Mouse (Mus musculus): ENCODE results near the gene Tbx3.

DNA sequence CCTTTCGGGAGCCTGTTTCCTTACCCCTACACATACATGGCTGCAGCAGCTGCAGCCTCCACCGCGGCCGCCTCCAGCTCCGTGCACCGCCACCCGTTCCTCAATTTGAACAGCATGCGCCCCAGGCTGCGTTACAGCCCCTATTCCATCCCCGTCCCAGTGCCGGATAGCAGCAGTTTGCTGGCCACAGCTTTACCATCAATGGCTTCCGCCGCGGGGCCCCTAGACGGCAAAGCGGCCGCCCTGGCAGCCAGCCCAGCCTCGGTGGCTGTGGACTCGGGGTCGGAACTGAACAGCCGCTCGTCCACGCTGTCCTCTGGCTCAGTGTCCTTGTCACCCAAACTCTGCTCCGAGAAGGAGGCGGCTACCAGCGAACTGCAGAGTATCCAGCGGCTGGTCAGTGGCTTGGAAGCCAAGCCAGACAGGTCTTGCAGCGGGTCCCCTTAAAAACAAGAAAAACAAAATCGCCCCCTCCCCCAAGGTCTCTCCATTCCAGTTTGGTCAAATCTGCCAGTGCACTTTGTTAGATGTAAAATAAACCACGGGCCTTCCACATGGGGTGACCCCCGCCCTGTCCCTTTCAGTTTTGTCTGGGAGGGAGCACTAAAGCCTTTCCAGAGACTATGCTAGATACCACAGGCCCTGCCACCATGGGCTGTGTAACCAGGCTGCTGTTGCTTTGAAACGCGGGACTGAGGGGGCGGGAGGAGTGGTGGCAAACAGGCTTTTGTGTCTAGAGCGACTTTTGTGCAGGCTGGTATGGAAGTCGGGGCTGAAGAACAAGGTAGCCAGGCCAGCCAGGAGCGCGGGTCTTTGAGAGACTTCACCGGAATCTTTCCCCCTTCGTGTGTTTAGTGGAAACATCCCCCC lies 12.4 kb downstream of the Tbx3 start:
- TF ChIP-seq CTCF (IDR thresholded peaks at IDR 0.05; ENCODE audit: low read depth, low read length) (no peak), POLR2A (IDR thresholded peaks at IDR 0.05; ENCODE audit: insufficient read depth, low read length) (no peak)

All from ES-Bruce4 (cell line).